Comparison of ENCODE assay signal across 8 mouse cellular contexts in genomic region chr9:44083392-44084121, GRCm38 (mm10). TPM values are rescaled to one million over a fixed set of nuclear protein-coding genes. Genes with fewer than 3 reads are reported as not detected.
DNase-seq lines count a peak whose midpoint lies in the region; ATAC-seq lines count a peak whose summit lies in the region.

No protein-coding gene starts in this region.

- 6% methylated on average over 23 of the region's 23 CpGs for WGBS in heart, embryonic 15.5 days
- WGBS in midbrain, embryonic 16.5 days: 10% methylated on average over 23 of the region's 23 CpGs

- no peaks in the 10 kb centered on the region for H3K36me3 ChIP-seq in heart, embryonic 15.5 days
- H3K36me3 ChIP-seq in midbrain, embryonic 16.5 days (ENCODE audit: control insufficient read depth, insufficient read depth, low read length): no peaks in the 10 kb centered on the region

- peaks cover 84% of the 10 kb centered on the region for H3K4me1 ChIP-seq in heart, embryonic 15.5 days (replicated peaks)
- H3K4me1 ChIP-seq in midbrain, embryonic 16.5 days (ENCODE audit: control insufficient read depth, insufficient read depth, low read length): peaks cover 12% of the 10 kb centered on the region

- peak overlapping the region; percentile 78 for H3K4me3 ChIP-seq in heart, embryonic 15.5 days
- H3K4me3 ChIP-seq in midbrain, embryonic 16.5 days (ENCODE audit: low read depth, low read length): peak overlapping the region; percentile 49

- peak overlapping the region; percentile 93 for H3K9ac ChIP-seq in heart, embryonic 15.5 days
- no peak overlapping the region for H3K9ac ChIP-seq in midbrain, embryonic 16.5 days (ENCODE audit: low read depth, low read length)

- DNase-seq in gastrocnemius, postnatal 25 days: peak; percentile 54
- no peak for DNase-seq in gastrocnemius, postnatal 4 days (ENCODE audit: low spot score in 2 of 2)
- DNase-seq in cerebellum, adult 9-10 months: peak; percentile 71
- DNase-seq in kidney, postnatal 36 days: peak; percentile 84 to 93
- DNase-seq in natural killer cell, adult 2 months (ENCODE audit: low spot score in 2 of 2): no peak
- no peak for DNase-seq in spleen, adult 12 weeks (ENCODE audit: low spot score)

- H3K27ac ChIP-seq in heart, embryonic 15.5 days: peak overlapping the region; percentile 94
- no peak overlapping the region for H3K27ac ChIP-seq in midbrain, embryonic 16.5 days (ENCODE audit: low read length)

- 0 out of 2 replicates have a peak, but pooled peaks cover 3% of the 10 kb centered on the region for H3K27me3 ChIP-seq in heart, embryonic 15.5 days
- H3K27me3 ChIP-seq in midbrain, embryonic 16.5 days (ENCODE audit: control insufficient read depth, insufficient read depth, low read depth, low read length): peaks cover 24% of the 10 kb centered on the region

- 0 out of 2 replicates have a peak, but pooled peaks have one; percentile 1 for ATAC-seq in heart, embryonic 15.5 days (replicated peaks; ENCODE audit: insufficient number of reproducible peaks, insufficient read depth, low FRiP score, low read depth)
- no peak for ATAC-seq in midbrain, embryonic 16.5 days

- peak overlapping the region; percentile 92 for H3K4me2 ChIP-seq in heart, embryonic 15.5 days
- H3K4me2 ChIP-seq in midbrain, embryonic 16.5 days (ENCODE audit: low read length): peak overlapping the region; percentile 96

- H3K9me3 ChIP-seq in heart, embryonic 15.5 days (replicated peaks): no peaks in the 10 kb centered on the region
- H3K9me3 ChIP-seq in midbrain, embryonic 16.5 days (replicated peaks; ENCODE audit: control insufficient read depth, low read length, poor library complexity, severe bottlenecking): no peaks in the 10 kb centered on the region

RNA-seq across cellular contexts. Expression of gene Usp2, which starts 16.7 kb away (rescaled TPM):
- 100 to 1,000 TPM; 160 to 313 TPM for total RNA-seq in gastrocnemius, postnatal 25 days (2021)
- 100 to 1,000 TPM in 1 of 2 experiments, 10 to 100 TPM in 1; 96.7 to 121 TPM for total RNA-seq in gastrocnemius, postnatal 4 days (2021)
- polyA plus RNA-seq in heart, embryonic 15.5 days (2015; fragmentation: Nextera tagmentation; extraction: Ambion mirVana): 69.9 and 74.9 TPM in 2 replicates
- polyA plus RNA-seq in midbrain, embryonic 16.5 days (2015; fragmentation: Nextera tagmentation; extraction: Ambion mirVana): 6.7 and 9.7 TPM in 2 replicates

RNA-seq across cellular contexts. Expression of gene Mfrp, which starts 18.0 kb away (rescaled TPM):
- total RNA-seq in gastrocnemius, postnatal 25 days (2021): not detected
- total RNA-seq in gastrocnemius, postnatal 4 days (2021): not detected
- polyA plus RNA-seq in heart, embryonic 15.5 days (2015; fragmentation: Nextera tagmentation; extraction: Ambion mirVana): not detected in 2 replicates
- 0.15 and 0.16 TPM in 2 replicates for polyA plus RNA-seq in midbrain, embryonic 16.5 days (2015; fragmentation: Nextera tagmentation; extraction: Ambion mirVana)

RNA-seq across cellular contexts. Expression of gene C1qtnf5, which starts 23.5 kb away (rescaled TPM):
- 10 to 100 TPM in 1 of 2 experiments, 1 to 10 TPM in 1; 8.0 to 13.6 TPM for total RNA-seq in gastrocnemius, postnatal 25 days (2021)
- 10 to 100 TPM; 12.9 to 15.0 TPM for total RNA-seq in gastrocnemius, postnatal 4 days (2021)
- 3.8 TPM in 2 replicates for polyA plus RNA-seq in heart, embryonic 15.5 days (2015; fragmentation: Nextera tagmentation; extraction: Ambion mirVana)
- polyA plus RNA-seq in midbrain, embryonic 16.5 days (2015; fragmentation: Nextera tagmentation; extraction: Ambion mirVana): 4.6 and 5.5 TPM in 2 replicates

RNA-seq across cellular contexts. Expression of gene Gm49380, which starts 29.7 kb away (rescaled TPM):
- total RNA-seq in gastrocnemius, postnatal 25 days (2021): 1 to 10 TPM in 1 of 2 experiments, under 1 TPM in 1; 0.82 to 2.4 TPM
- total RNA-seq in gastrocnemius, postnatal 4 days (2021): under 1 TPM in 1 of 2 experiments, not detected in 1; 0.10 TPM
- 0.05 and 0.13 TPM in 2 replicates for polyA plus RNA-seq in heart, embryonic 15.5 days (2015; fragmentation: Nextera tagmentation; extraction: Ambion mirVana)
- polyA plus RNA-seq in midbrain, embryonic 16.5 days (2015; fragmentation: Nextera tagmentation; extraction: Ambion mirVana): 0.10 and 0.15 TPM in 2 replicates

RNA-seq across cellular contexts. Expression of gene Rnf26, which starts 29.8 kb away (rescaled TPM):
- total RNA-seq in gastrocnemius, postnatal 25 days (2021): 1 to 10 TPM; 2.9 TPM
- 10 to 100 TPM; 22.0 to 22.9 TPM for total RNA-seq in gastrocnemius, postnatal 4 days (2021)
- polyA plus RNA-seq in heart, embryonic 15.5 days (2015; fragmentation: Nextera tagmentation; extraction: Ambion mirVana): 28.7 and 39.9 TPM in 2 replicates
- 25.6 and 26.0 TPM in 2 replicates for polyA plus RNA-seq in midbrain, embryonic 16.5 days (2015; fragmentation: Nextera tagmentation; extraction: Ambion mirVana)

Comparison
In these comparisons a context has a peak if more than half of its experiments do, and no peak if none do; other contexts are left out.
1. DNase-seq: peak in gastrocnemius, postnatal 25 days (single experiment), cerebellum, adult 9-10 months (single experiment) and kidney, postnatal 36 days (2 of 2); none in gastrocnemius, postnatal 4 days (0 of 2), natural killer cell, adult 2 months (0 of 2) and spleen, adult 12 weeks (single experiment).